Mouse (Mus musculus): ENCODE results near the gene Maf. TPM values are rescaled to one million over a fixed set of nuclear protein-coding genes. Genes with fewer than 3 reads are reported as not detected.

Gene Maf
- polyA plus RNA-seq, 1 experiment from 2014 or later: 6.0 TPM

GRCm38 (mm10) chr8:115701001-115701400, 6.6 kb downstream of the Maf start:
- Histone ChIP-seq H3K9ac (replicated peaks) (no peak overlapping the region), H3K27me3 (ENCODE audit: insufficient read depth, low read length) (peaks cover 6% of the 10 kb centered on the region), H3K9me3 (ENCODE audit: low read length) (no peaks in the 10 kb centered on the region), H3K4me3 (ENCODE audit: low read depth, low read length) (no peak overlapping the region), H3K4me2 (ENCODE audit: low read depth, low read length) (0 out of 2 replicates have a peak overlapping the region, but pooled peaks have one; percentile 23), H3K27ac (ENCODE audit: low read depth) (no peak overlapping the region), H3K36me3 (replicated peaks; ENCODE audit: insufficient read depth, low read length) (no peaks in the 10 kb centered on the region), H3K4me1 (ENCODE audit: insufficient read depth) (no peaks in the 10 kb centered on the region)
- 71% methylated on average over 5 of the region's 5 CpGs for WGBS (ENCODE audit: insufficient replicate concordance)
- ATAC-seq (no peak), DNase-seq (no peak)
- TF ChIP-seq CTCF (IDR thresholded peaks at IDR 0.05; ENCODE audit: low read depth) (no peak), EP300 (IDR thresholded peaks at IDR 0.05; ENCODE audit: low read depth) (no peak)

- Histone ChIP-seq H3K27ac (ENCODE audit: low read depth) (no peak overlapping the region), H3K4me2 (ENCODE audit: low read depth, low read length) (0 out of 2 replicates have a peak overlapping the region, but pooled peaks have one; percentile 9), H3K9me3 (ENCODE audit: low read length) (no peaks in the 10 kb centered on the region), H3K36me3 (replicated peaks; ENCODE audit: insufficient read depth, low read length) (no peaks in the 10 kb centered on the region), H3K9ac (replicated peaks) (no peak overlapping the region), H3K4me1 (ENCODE audit: insufficient read depth) (no peaks in the 10 kb centered on the region), H3K4me3 (ENCODE audit: low read depth, low read length) (no peak overlapping the region), H3K27me3 (ENCODE audit: insufficient read depth, low read length) (no peaks in the 10 kb centered on the region)
- WGBS (ENCODE audit: insufficient replicate concordance): 44% methylated on average over 5 of the region's 5 CpGs
- DNase-seq (no peak), ATAC-seq (no peak)
- TF ChIP-seq EP300 (IDR thresholded peaks at IDR 0.05; ENCODE audit: low read depth): no peak
- no peak for TF ChIP-seq CTCF (IDR thresholded peaks at IDR 0.05; ENCODE audit: low read depth)
These were observed 8.4 kb downstream of the Maf start for GRCm38 (mm10) chr8:115699151-115699550.

GRCm38 (mm10) chr8:115697410-115697809, 10.2 kb downstream of the Maf start:
- no peak for DNase-seq
- 44% methylated on average over 3 of the region's 3 CpGs for WGBS (ENCODE audit: insufficient replicate concordance)
- no peaks in the 10 kb centered on the region for H3K4me1 ChIP-seq (ENCODE audit: insufficient read depth)
- H3K4me3 ChIP-seq (ENCODE audit: low read depth, low read length): no peak overlapping the region
- H3K9ac ChIP-seq (replicated peaks): no peak overlapping the region
- TF ChIP-seq CTCF (IDR thresholded peaks at IDR 0.05; ENCODE audit: low read depth) (no peak), EP300 (IDR thresholded peaks at IDR 0.05; ENCODE audit: low read depth) (no peak)
- H3K9me3 ChIP-seq (ENCODE audit: low read length): no peaks in the 10 kb centered on the region
- H3K36me3 ChIP-seq (replicated peaks; ENCODE audit: insufficient read depth, low read length): no peaks in the 10 kb centered on the region
- H3K27me3 ChIP-seq (ENCODE audit: insufficient read depth, low read length): no peaks in the 10 kb centered on the region
- no peak overlapping the region for H3K4me2 ChIP-seq (ENCODE audit: low read depth, low read length)
- 0 out of 2 replicates have a peak overlapping the region, but pooled peaks have one; percentile 11 for H3K27ac ChIP-seq (ENCODE audit: low read depth)
- ATAC-seq: no peak

- no peaks in the 10 kb centered on the region for H3K36me3 ChIP-seq (replicated peaks; ENCODE audit: insufficient read depth, low read length)
- H3K4me1 ChIP-seq (ENCODE audit: insufficient read depth): no peaks in the 10 kb centered on the region
- ATAC-seq (no peak), DNase-seq (no peak)
- H3K9ac ChIP-seq (replicated peaks): no peak overlapping the region
- no peaks in the 10 kb centered on the region for H3K27me3 ChIP-seq (ENCODE audit: insufficient read depth, low read length)
- WGBS (ENCODE audit: insufficient replicate concordance): 76% methylated on average over 4 of the region's 4 CpGs
- no peak for TF ChIP-seq EP300 (IDR thresholded peaks at IDR 0.05; ENCODE audit: low read depth)
- no peak for TF ChIP-seq CTCF (IDR thresholded peaks at IDR 0.05; ENCODE audit: low read depth)
- no peak overlapping the region for H3K27ac ChIP-seq (ENCODE audit: low read depth)
- no peak overlapping the region for H3K4me3 ChIP-seq (ENCODE audit: low read depth, low read length)
- no peak overlapping the region for H3K4me2 ChIP-seq (ENCODE audit: low read depth, low read length)
- no peaks in the 10 kb centered on the region for H3K9me3 ChIP-seq (ENCODE audit: low read length)
These were observed 10.9 kb downstream of the Maf start for GRCm38 (mm10) chr8:115696661-115697060.

- Histone ChIP-seq H3K4me3 (ENCODE audit: low read depth, low read length) (no peak overlapping the region), H3K27me3 (ENCODE audit: insufficient read depth, low read length) (no peaks in the 10 kb centered on the region), H3K9ac (replicated peaks) (no peak overlapping the region), H3K27ac (ENCODE audit: low read depth) (no peak overlapping the region), H3K4me2 (ENCODE audit: low read depth, low read length) (no peak overlapping the region), H3K36me3 (replicated peaks; ENCODE audit: insufficient read depth, low read length) (no peaks in the 10 kb centered on the region), H3K9me3 (ENCODE audit: low read length) (no peaks in the 10 kb centered on the region), H3K4me1 (ENCODE audit: insufficient read depth) (no peaks in the 10 kb centered on the region)
- TF ChIP-seq CTCF (IDR thresholded peaks at IDR 0.05; ENCODE audit: low read depth) (no peak), EP300 (IDR thresholded peaks at IDR 0.05; ENCODE audit: low read depth) (no peak)
- ATAC-seq (no peak), DNase-seq (no peak)
- WGBS (ENCODE audit: insufficient replicate concordance): 72% methylated on average over 9 of the region's 9 CpGs
These were observed 20.2 kb downstream of the Maf start for GRCm38 (mm10) chr8:115687349-115687748.

GRCm38 (mm10) chr8:115683309-115683708, 24.3 kb downstream of the Maf start:
- Histone ChIP-seq H3K27me3 (ENCODE audit: insufficient read depth, low read length) (no peaks in the 10 kb centered on the region), H3K9ac (replicated peaks) (no peak overlapping the region), H3K9me3 (ENCODE audit: low read length) (no peaks in the 10 kb centered on the region), H3K4me2 (ENCODE audit: low read depth, low read length) (no peak overlapping the region), H3K36me3 (replicated peaks; ENCODE audit: insufficient read depth, low read length) (no peaks in the 10 kb centered on the region), H3K27ac (ENCODE audit: low read depth) (no peak overlapping the region), H3K4me1 (ENCODE audit: insufficient read depth) (no peaks in the 10 kb centered on the region), H3K4me3 (ENCODE audit: low read depth, low read length) (no peak overlapping the region)
- TF ChIP-seq EP300 (IDR thresholded peaks at IDR 0.05; ENCODE audit: low read depth) (no peak), CTCF (IDR thresholded peaks at IDR 0.05; ENCODE audit: low read depth) (no peak)
- 63% methylated on average over 7 of the region's 7 CpGs for WGBS (ENCODE audit: insufficient replicate concordance)
- ATAC-seq (no peak), DNase-seq (no peak)

- 75% methylated on average over 7 of the region's 7 CpGs for WGBS (ENCODE audit: insufficient replicate concordance)
- H3K4me3 ChIP-seq (ENCODE audit: low read depth, low read length): no peak overlapping the region
- no peak overlapping the region for H3K27ac ChIP-seq (ENCODE audit: low read depth)
- no peak overlapping the region for H3K9ac ChIP-seq (replicated peaks)
- TF ChIP-seq CTCF (IDR thresholded peaks at IDR 0.05; ENCODE audit: low read depth): no peak
- TF ChIP-seq EP300 (IDR thresholded peaks at IDR 0.05; ENCODE audit: low read depth): no peak
- ATAC-seq: no peak
- H3K36me3 ChIP-seq (replicated peaks; ENCODE audit: insufficient read depth, low read length): no peaks in the 10 kb centered on the region
- H3K4me1 ChIP-seq (ENCODE audit: insufficient read depth): no peaks in the 10 kb centered on the region
- no peaks in the 10 kb centered on the region for H3K9me3 ChIP-seq (ENCODE audit: low read length)
- DNase-seq: no peak
- no peaks in the 10 kb centered on the region for H3K27me3 ChIP-seq (ENCODE audit: insufficient read depth, low read length)
- H3K4me2 ChIP-seq (ENCODE audit: low read depth, low read length): no peak overlapping the region
These were observed 28.1 kb downstream of the Maf start for GRCm38 (mm10) chr8:115679539-115679938.

All from liver, postnatal 0 days (tissue).